ENCODE assay signal across 9 mouse cellular contexts in genomic region chr11:97810356-97810755, GRCm38 (mm10). TPM values are rescaled to one million over a fixed set of nuclear protein-coding genes. Genes with fewer than 3 reads are reported as not detected.
DNase-seq lines count a peak whose midpoint lies in the region; ATAC-seq lines count a peak whose summit lies in the region.
"Had no signal": no experiment of that assay in that cellular context is flagged by ENCODE, and none has a peak within 500 bp of the region (broad histone marks: within the 10 kb centered on the region; RNA-seq: fewer than 3 reads in every experiment).

No protein-coding gene starts in this region.

- peak overlapping the region; percentile 39 for H3K27ac ChIP-seq in brown adipose tissue, adult 24 weeks (replicated peaks; ENCODE audit: low read depth, low read length)

- peak; percentile 75 to 88 for DNase-seq in adrenal gland, adult (ENCODE audit: inconsistent age in 2 of 2, low spot score in 1 of 2)
- no peak for DNase-seq in adrenal gland, adult 8-10 months
- DNase-seq in kidney, adult 18-20 months, result peak; percentile 50
- no peak for DNase-seq in kidney, postnatal 10 days
- no peak for DNase-seq in embryo, embryonic 11 days
- DNase-seq: heart, postnatal 14 days had no signal

- peak; percentile 25 for ATAC-seq in megakaryocyte, adult 5-6 weeks (ENCODE audit: poor library complexity, severe bottlenecking)
- ATAC-seq in monocyte, adult 5-6 weeks (replicated peaks; ENCODE audit: insufficient number of reproducible peaks, low FRiP score, low TSS enrichment, poor library complexity, severe bottlenecking), result no peak

- peaks cover 87% of the 10 kb centered on the region for H3K4me1 ChIP-seq in brown adipose tissue, adult 24 weeks (ENCODE audit: control insufficient read depth, insufficient read depth, insufficient read length, low read length)

- no peak overlapping the region for H3K4me3 ChIP-seq in brown adipose tissue, adult 24 weeks (ENCODE audit: insufficient read depth, low read depth, low read length)

RNA-seq across cellular contexts. Expression of gene Lasp1, which starts 11.6 kb away (rescaled TPM):
- total RNA-seq in adrenal gland, adult 8-10 months (2022), result 100 to 1,000 TPM; 131 to 177 (median 143) TPM
- 56.3 and 58.1 TPM in 2 replicates for polyA plus RNA-seq in brown adipose tissue, adult 24 weeks (2012; ENCODE audit: insufficient read depth, insufficient read length, missing spikeins)
- 121 and 128 TPM in 2 replicates for total RNA-seq in megakaryocyte, adult 5-6 weeks (2015)
- 315 and 351 TPM in 2 replicates for total RNA-seq in megakaryocyte, adult 5-6 weeks (2017)
- total RNA-seq in monocyte, adult 5-6 weeks (2017), result 199 to 392 TPM (median 246 TPM) in 3 replicates

RNA-seq across cellular contexts. Expression of gene Rpl23, which starts 28.1 kb away (rescaled TPM):
- 100 to 1,000 TPM; 753 to 943 (median 843) TPM for total RNA-seq in adrenal gland, adult 8-10 months (2022)
- polyA plus RNA-seq in brown adipose tissue, adult 24 weeks (2012; ENCODE audit: insufficient read depth, insufficient read length, missing spikeins), result 268 and 348 TPM in 2 replicates
- total RNA-seq in megakaryocyte, adult 5-6 weeks (2015), result 1,123 and 1,179 TPM in 2 replicates
- 895 and 904 TPM in 2 replicates for total RNA-seq in megakaryocyte, adult 5-6 weeks (2017)
- total RNA-seq in monocyte, adult 5-6 weeks (2017), result 1,225 to 1,795 TPM (median 1,736 TPM) in 3 replicates

RNA-seq across cellular contexts. Expression of gene B230217C12Rik, which starts 30.2 kb away (rescaled TPM):
- 1 to 10 TPM; 3.7 to 7.2 (median 6.2) TPM for total RNA-seq in adrenal gland, adult 8-10 months (2022)
- 0.59 and 2.0 TPM in 2 replicates for polyA plus RNA-seq in brown adipose tissue, adult 24 weeks (2012; ENCODE audit: insufficient read depth, insufficient read length, missing spikeins)
- 2.3 and 2.5 TPM in 2 replicates for total RNA-seq in megakaryocyte, adult 5-6 weeks (2015)
- 0.33 and 0.45 TPM in 2 replicates for total RNA-seq in megakaryocyte, adult 5-6 weeks (2017)
- 0.96 to 3.0 TPM in 2 of 3 replicates, not detected in the other for total RNA-seq in monocyte, adult 5-6 weeks (2017)

RNA-seq across cellular contexts. Expression of gene 1700001P01Rik, which starts 34.6 kb away (rescaled TPM):
- under 1 TPM in 3 of 4 experiments, not detected in 1; 0.49 to 0.67 (median 0.62) TPM for total RNA-seq in adrenal gland, adult 8-10 months (2022)
- not detected in 2 replicates for polyA plus RNA-seq in brown adipose tissue, adult 24 weeks (2012; ENCODE audit: insufficient read depth, insufficient read length, missing spikeins)
- not detected in 2 replicates for total RNA-seq in megakaryocyte, adult 5-6 weeks (2015)
- not detected in 2 replicates for total RNA-seq in megakaryocyte, adult 5-6 weeks (2017)
- not detected in 3 replicates for total RNA-seq in monocyte, adult 5-6 weeks (2017)

RNA-seq across cellular contexts. Expression of gene Cwc25, which starts 44.0 kb away (rescaled TPM):
- total RNA-seq in adrenal gland, adult 8-10 months (2022), result 10 to 100 TPM; 22.2 to 26.6 (median 23.1) TPM
- polyA plus RNA-seq in brown adipose tissue, adult 24 weeks (2012; ENCODE audit: insufficient read depth, insufficient read length, missing spikeins), result 5.8 and 7.1 TPM in 2 replicates
- total RNA-seq in megakaryocyte, adult 5-6 weeks (2015), result 11.1 and 11.8 TPM in 2 replicates
- 21.0 and 22.4 TPM in 2 replicates for total RNA-seq in megakaryocyte, adult 5-6 weeks (2017)
- 42.0 to 49.3 TPM (median 43.5 TPM) in 3 replicates for total RNA-seq in monocyte, adult 5-6 weeks (2017)

Comparison
In these comparisons a context has a peak if more than half of its experiments do, and no peak if none do; other contexts are left out.
1. DNase-seq: peak in adrenal gland, adult (2 of 2) and kidney, adult 18-20 months (single experiment); none in adrenal gland, adult 8-10 months (single experiment), kidney, postnatal 10 days (single experiment) and embryo, embryonic 11 days (single experiment).